Mouse (Mus musculus) liver, embryonic 12.5 days (tissue): ENCODE data around the gene Vamp8. TPM values are rescaled to one million over a fixed set of nuclear protein-coding genes. Genes with fewer than 3 reads are reported as not detected.

Experiments
- ATAC-seq: fragments of 200-750 bp; cut with Nextera tagmentation; 2 replicates; pipeline ENCODE4 v1.8.0; 2017; ENCODE audit warnings: moderate number of reproducible peaks, mild to moderate bottlenecking, moderate library complexity
- H3K27ac ChIP-seq: fragments of 300-500 bp; sonication (generic); 2 replicates; pipeline ENCODE4 v1.5.1; 2016; ENCODE audit warnings: mild to moderate bottlenecking
- H3K27me3 ChIP-seq: fragments of 300-500 bp; sonication (generic); replicated peaks from 2 replicates; pipeline ENCODE4 v1.6.1; 2016; ENCODE audit warnings: mild to moderate bottlenecking, moderate library complexity
- H3K36me3 ChIP-seq: fragments of 300-500 bp; sonication (generic); 2 replicates; pipeline ENCODE4 v1.6.1; 2016; ENCODE audit warnings: mild to moderate bottlenecking, moderate library complexity
- H3K4me1 ChIP-seq: fragments of 300-500 bp; sonication (generic); 2 replicates; pipeline ENCODE4 v1.6.1; 2016
- H3K4me2 ChIP-seq: fragments of 300-500 bp; sonication (generic); 2 replicates; pipeline ENCODE4 v1.6.1; 2016; ENCODE audit warnings: mild to moderate bottlenecking, moderate library complexity
- H3K4me3 ChIP-seq: fragments of 300-500 bp; sonication (generic); 2 replicates; pipeline ENCODE4 v1.5.1; 2016; ENCODE audit warnings: mild to moderate bottlenecking, moderate library complexity
- H3K9ac ChIP-seq: fragments of 300-500 bp; sonication (generic); 2 replicates; pipeline ENCODE4 v1.6.1; 2016; ENCODE audit warnings: mild to moderate bottlenecking, moderate library complexity
- H3K9me3 ChIP-seq: fragments of 300-500 bp; sonication (generic); replicated peaks from 2 replicates; pipeline ENCODE4 v1.6.1; 2016; ENCODE audit warnings: mild to moderate bottlenecking, moderate library complexity
- WGBS: fragments of 180-500 bp; shearing (Covaris S2); methylation state at CpG from one replicate; pipeline ENCODE4 v1.1.7; 2016; ENCODE audit not compliant: insufficient replicate concordance; 5-methylcytosine and 5-hydroxymethylcytosine counted together
- polyA plus RNA-seq: library from polyadenylated mRNA; unstranded; fragments of >200 nt; fragmentation: Nextera tagmentation; extraction: Ambion mirVana; gene quantifications from 2 replicates; pipeline ENCODE4 v1.2.1, GENCODE M21; 2016

Vamp8 gene
- polyA plus RNA-seq, 1 experiment from 2014 or later: 220 TPM

DNA sequence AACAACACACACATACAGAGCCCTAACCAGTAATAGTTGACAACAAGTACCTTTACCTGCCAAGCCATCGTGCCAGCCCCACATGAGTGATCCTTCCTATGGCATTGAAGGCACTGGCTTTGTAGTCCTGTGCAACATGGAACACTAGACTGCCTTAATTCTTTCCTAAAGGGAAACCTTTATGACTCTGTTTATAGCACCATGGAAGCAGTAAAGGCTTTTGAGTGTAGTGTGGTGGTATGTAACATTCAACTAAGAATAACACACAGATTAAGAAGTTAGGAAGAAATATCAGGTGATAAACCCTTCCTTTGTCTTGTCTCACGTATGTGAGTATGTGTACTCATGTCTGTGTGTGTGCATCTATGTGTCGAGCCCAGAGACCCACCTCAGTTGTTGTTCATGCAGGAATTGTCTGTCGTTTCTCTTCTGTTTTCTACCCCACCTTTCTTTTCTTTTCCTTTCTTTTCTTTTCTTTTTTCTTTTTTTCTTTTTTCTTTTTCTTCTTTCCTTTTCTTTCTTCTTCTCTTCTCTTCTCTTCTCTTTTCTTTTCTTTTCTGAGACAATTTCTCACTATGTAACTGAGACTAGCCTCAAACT, 23.6 kb downstream of the Vamp8 start, which contains the start of gene Rnf181:
Gene Rnf181 (minus strand): TSS at position 113 of the 600 bp plus-strand sequence.
- ATAC-seq: no peak
- Histone ChIP-seq H3K4me1 (peaks cover 41% of the 10 kb centered on the region), H3K36me3 (peaks cover 20% of the 10 kb centered on the region), H3K4me2 (no peak within 1 kb of the TSS), H3K4me3 (no peak within 1 kb of the TSS), H3K9ac (no peak within 1 kb of the TSS), H3K27me3 (no peaks in the 10 kb centered on the region), H3K9me3 (no peaks in the 10 kb centered on the region), H3K27ac (no peak within 1 kb of the TSS)
- 66% methylated on average over 4 of the region's 4 CpGs for WGBS

- no peaks in the 10 kb centered on the region for H3K9me3 ChIP-seq
- 56% methylated on average over 3 of the region's 3 CpGs for WGBS
- no peak overlapping the region for H3K27ac ChIP-seq
- ATAC-seq: no peak
- peaks cover 41% of the 10 kb centered on the region for H3K4me1 ChIP-seq
- H3K36me3 ChIP-seq: peaks cover 20% of the 10 kb centered on the region
- no peak overlapping the region for H3K4me3 ChIP-seq
- H3K9ac ChIP-seq: no peak overlapping the region
- no peak overlapping the region for H3K4me2 ChIP-seq
- no peaks in the 10 kb centered on the region for H3K27me3 ChIP-seq
Measured at GRCm38 (mm10) chr6:72366304-72366703, 24.2 kb downstream of the Vamp8 start.

DNA sequence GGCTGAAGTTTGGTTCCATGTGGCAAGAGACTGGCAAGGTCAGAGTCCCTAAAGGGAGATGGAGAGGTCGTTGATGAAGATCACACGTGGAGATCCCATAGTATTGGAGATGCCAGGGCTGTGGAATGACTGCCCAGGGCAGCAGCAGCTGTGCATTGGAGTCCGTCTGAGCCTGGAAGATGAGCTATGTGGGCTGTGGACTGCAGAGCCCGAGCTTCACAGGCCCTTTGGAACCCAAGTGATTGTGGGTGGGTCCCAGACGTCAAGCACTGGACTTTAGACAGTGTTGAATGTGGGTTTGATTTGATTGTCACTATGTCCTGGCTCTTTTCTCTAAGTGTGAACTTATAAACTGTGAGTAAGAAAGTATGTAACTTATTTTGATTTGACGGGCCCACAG, 25.5 kb downstream of the Vamp8 start:
- 60% methylated on average over 6 of the region's 6 CpGs for WGBS
- Histone ChIP-seq H3K36me3 (peaks cover 30% of the 10 kb centered on the region), H3K9ac (no peak overlapping the region), H3K4me1 (peaks cover 41% of the 10 kb centered on the region), H3K4me2 (no peak overlapping the region), H3K27me3 (no peaks in the 10 kb centered on the region), H3K9me3 (no peaks in the 10 kb centered on the region), H3K4me3 (no peak overlapping the region), H3K27ac (no peak overlapping the region)
- ATAC-seq: no peak

DNA sequence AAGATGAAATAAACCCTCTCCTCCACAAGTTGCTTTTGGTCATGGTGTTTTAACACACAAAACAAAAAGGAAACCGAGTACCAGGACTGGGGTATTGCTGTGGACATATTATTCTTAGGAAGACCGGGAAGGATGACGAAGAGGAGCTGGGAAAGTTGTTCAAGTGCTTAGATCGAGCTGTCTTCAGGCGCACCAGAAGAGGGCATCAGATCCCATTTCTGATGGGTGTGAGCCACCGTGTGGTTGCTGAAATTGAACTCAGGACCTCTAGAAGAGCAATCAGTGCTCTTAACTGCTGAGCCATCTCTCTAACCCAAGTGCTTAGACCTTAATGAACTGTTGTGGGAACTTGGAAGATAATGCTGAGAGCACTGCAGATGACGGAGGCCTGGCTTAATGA, 26.5 kb downstream of the Vamp8 start:
- WGBS: 39% methylated on average over 7 of the region's 7 CpGs
- Histone ChIP-seq H3K4me2 (no peak overlapping the region), H3K27ac (no peak overlapping the region), H3K4me3 (no peak overlapping the region), H3K9ac (no peak overlapping the region), H3K27me3 (no peaks in the 10 kb centered on the region), H3K36me3 (peaks cover 30% of the 10 kb centered on the region), H3K4me1 (peaks cover 42% of the 10 kb centered on the region), H3K9me3 (no peaks in the 10 kb centered on the region)
- no peak for ATAC-seq

GRCm38 (mm10) chr6:72362132-72363028, 28.1 kb downstream of the Vamp8 start:
- Histone ChIP-seq H3K27me3 (peaks cover under 1% of the 10 kb centered on the region; the same call in 1 of the 2 replicates), H3K9me3 (no peaks in the 10 kb centered on the region), H3K4me2 (peak overlapping the region; percentile 82), H3K4me1 (peaks cover 58% of the 10 kb centered on the region), H3K9ac (peak overlapping the region; percentile 84), H3K4me3 (peak overlapping the region; percentile 77), H3K36me3 (peaks cover 36% of the 10 kb centered on the region), H3K27ac (peak overlapping the region; percentile 92)
- ATAC-seq: peak; percentile 95
- WGBS: under 1% methylated on average over 42 of the region's 42 CpGs

DNA sequence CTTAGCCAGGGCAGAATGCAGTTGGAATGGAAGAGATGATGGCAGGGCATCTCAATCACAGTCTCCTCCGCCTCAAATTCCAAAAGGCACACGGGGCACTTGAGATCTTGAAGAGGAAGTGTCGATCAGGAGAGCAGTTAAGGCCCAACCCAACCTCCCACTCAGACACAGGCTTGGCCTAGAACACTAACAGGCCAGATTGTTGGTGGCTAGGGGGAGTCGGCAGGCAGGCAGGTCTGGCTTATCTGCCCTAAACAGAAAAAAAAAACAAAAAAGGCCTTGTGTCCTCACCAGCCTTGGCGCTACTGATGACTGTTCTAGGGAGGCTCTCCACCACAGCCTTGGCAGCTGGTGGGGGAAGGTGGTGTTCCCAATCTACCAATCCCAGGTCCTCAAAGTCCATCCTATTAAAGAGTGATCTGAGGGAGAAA, 29.4 kb downstream of the Vamp8 start:
- Histone ChIP-seq H3K27ac (peak overlapping the region; percentile 92), H3K4me3 (peak overlapping the region; percentile 77), H3K9me3 (no peaks in the 10 kb centered on the region), H3K9ac (peak overlapping the region; percentile 84), H3K4me1 (peaks cover 70% of the 10 kb centered on the region), H3K36me3 (peaks cover 48% of the 10 kb centered on the region), H3K27me3 (peaks cover 13% of the 10 kb centered on the region), H3K4me2 (peak overlapping the region; percentile 82)
- no peak for ATAC-seq
- WGBS: 32% methylated on average over 5 of the region's 5 CpGs

- no peak overlapping the region for H3K9ac ChIP-seq
- H3K4me2 ChIP-seq: peak overlapping the region; percentile 82
- peak overlapping the region; percentile 77; the same call in 1 of the 2 replicates for H3K4me3 ChIP-seq
- peaks cover 18% of the 10 kb centered on the region for H3K27me3 ChIP-seq
- no peaks in the 10 kb centered on the region for H3K9me3 ChIP-seq
- H3K4me1 ChIP-seq: peaks cover 75% of the 10 kb centered on the region
- H3K27ac ChIP-seq: peak overlapping the region; percentile 57; the same call in 1 of the 2 replicates
- peaks cover 49% of the 10 kb centered on the region for H3K36me3 ChIP-seq
- 81% methylated on average over 7 of the region's 7 CpGs for WGBS
- ATAC-seq: no peak
Measured at GRCm38 (mm10) chr6:72360599-72360935, 29.9 kb downstream of the Vamp8 start.

DNA sequence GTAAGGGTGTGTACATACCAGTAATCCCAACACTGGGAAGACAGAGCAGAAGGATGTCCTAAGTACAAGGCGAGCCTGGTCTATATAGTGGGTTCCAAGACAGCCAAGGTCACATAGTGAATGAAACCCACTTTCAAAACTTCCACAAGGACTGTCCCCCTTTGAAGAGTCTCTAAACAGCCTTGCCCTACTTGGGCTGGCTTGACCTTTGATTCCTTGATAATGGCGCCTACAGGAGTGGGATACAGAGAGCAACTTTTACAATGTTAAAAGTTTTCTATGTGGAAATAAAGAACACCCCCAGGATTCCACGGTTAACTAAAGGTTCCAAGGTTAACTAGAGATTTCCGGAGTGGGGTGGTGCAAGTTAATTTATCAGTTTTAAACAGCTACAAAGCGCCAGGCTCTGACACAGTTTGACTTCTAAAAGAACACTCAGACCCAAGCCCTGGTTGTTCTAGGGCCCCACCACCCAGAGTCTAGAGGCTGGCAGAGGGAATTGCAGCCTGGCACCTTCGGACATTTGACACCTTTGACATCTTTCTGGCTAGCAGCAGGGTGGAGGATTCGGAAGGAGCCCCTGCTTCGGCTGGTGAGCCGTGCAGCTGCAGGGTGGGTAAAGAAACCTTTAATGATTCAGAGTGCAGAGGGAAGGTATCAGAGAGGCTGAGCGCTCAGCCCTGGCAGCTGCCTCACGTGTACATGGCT, 30.5 kb downstream of the Vamp8 start:
- peaks cover 24% of the 10 kb centered on the region for H3K27me3 ChIP-seq
- H3K4me3 ChIP-seq: no peak overlapping the region
- H3K4me1 ChIP-seq: peaks cover 81% of the 10 kb centered on the region
- no peak overlapping the region for H3K9ac ChIP-seq
- H3K4me2 ChIP-seq: peak overlapping the region; percentile 82; the same call in 1 of the 2 replicates
- H3K36me3 ChIP-seq: peaks cover 49% of the 10 kb centered on the region
- ATAC-seq: no peak
- no peaks in the 10 kb centered on the region for H3K9me3 ChIP-seq
- peak overlapping the region; percentile 57; the same call in 1 of the 2 replicates for H3K27ac ChIP-seq
- 78% methylated on average over 11 of the region's 11 CpGs for WGBS

DNA sequence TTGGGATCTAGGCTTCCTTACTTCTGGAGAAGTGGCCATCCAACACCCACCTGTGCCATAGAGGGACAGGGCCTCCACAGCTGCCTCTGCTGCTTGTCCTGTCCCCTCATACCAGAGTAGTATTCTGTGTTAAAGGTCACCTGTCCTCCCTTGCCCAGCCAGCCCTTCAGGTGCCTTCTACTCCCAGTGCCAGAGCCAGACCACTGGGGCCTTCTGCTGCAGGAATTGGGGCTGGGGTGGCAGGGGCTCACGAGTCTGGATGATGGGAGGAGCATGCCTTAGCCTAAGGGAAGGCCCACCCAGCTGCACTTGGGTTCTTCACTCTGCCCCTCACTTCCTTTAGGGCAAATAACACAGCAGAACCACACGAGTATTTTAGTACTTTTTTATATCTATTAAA, 31.2 kb downstream of the Vamp8 start:
- H3K4me3 ChIP-seq: no peak overlapping the region
- no peaks in the 10 kb centered on the region for H3K9me3 ChIP-seq
- no peak overlapping the region for H3K9ac ChIP-seq
- peaks cover 31% of the 10 kb centered on the region for H3K27me3 ChIP-seq
- ATAC-seq: no peak
- H3K4me2 ChIP-seq: no peak overlapping the region
- peaks cover 49% of the 10 kb centered on the region for H3K36me3 ChIP-seq
- no peak overlapping the region for H3K27ac ChIP-seq
- WGBS: 75% methylated on average over 2 of the region's 2 CpGs
- peaks cover 88% of the 10 kb centered on the region for H3K4me1 ChIP-seq

GRCm38 (mm10) chr6:72358086-72358764, 32.3 kb downstream of the Vamp8 start:
- H3K36me3 ChIP-seq: peaks cover 49% of the 10 kb centered on the region
- no peaks in the 10 kb centered on the region for H3K9me3 ChIP-seq
- H3K4me3 ChIP-seq: no peak overlapping the region
- H3K27me3 ChIP-seq: peaks cover 42% of the 10 kb centered on the region
- peaks cover 85% of the 10 kb centered on the region for H3K4me1 ChIP-seq
- ATAC-seq: no peak
- WGBS: 81% methylated on average over 10 of the region's 10 CpGs
- peak overlapping the region; percentile 13 for H3K4me2 ChIP-seq
- no peak overlapping the region for H3K27ac ChIP-seq
- no peak overlapping the region; the same call in 1 of the 2 replicates for H3K9ac ChIP-seq
